Mouse (Mus musculus): Measurements from ENCODE around the gene Stxbp6. TPM values are rescaled to one million over a fixed set of nuclear protein-coding genes. Genes with fewer than 3 reads are reported as not detected.
A peak's percentile ranks its signal among the peaks of the same experiment; 100 is the strongest.
"Not testable (repeated sequence)": the region's sequence is repeated elsewhere in the genome, so short reads cannot be mapped to it uniquely, and the experiment has no call there.

The Stxbp6 gene
- polyA plus RNA-seq (2015; fragmentation: Nextera tagmentation; extraction: Ambion mirVana): 17.0 and 20.4 TPM in 2 replicates

GRCm38 (mm10) chr12:45074611-45075342, at the start of gene Stxbp6:
Gene Stxbp6, minus strand, starts transcription at chr12:45074709.
- 1% methylated on average over 20 of the region's 20 CpGs for WGBS
- no peaks in the 10 kb centered on the region for H3K9me3 ChIP-seq
- H3K9ac ChIP-seq: peak within 1 kb of the TSS; percentile 91
- H3K4me1 ChIP-seq: peaks cover 28% of the 10 kb centered on the region
- peaks cover 4% of the 10 kb centered on the region; the same call in 1 of the 2 replicates for H3K27me3 ChIP-seq
- peak within 1 kb of the TSS; percentile 93 for H3K4me2 ChIP-seq (replicated peaks)
- peak within 1 kb of the TSS; percentile 75 for H3K4me3 ChIP-seq
- H3K27ac ChIP-seq: peak within 1 kb of the TSS; percentile 92
- peak; percentile 42 for ATAC-seq (ENCODE audit: low FRiP score, low read depth)
- no peaks in the 10 kb centered on the region for H3K36me3 ChIP-seq

GRCm38 (mm10) chr12:45102954-45103353, 28.4 kb upstream of the Stxbp6 start:
- not testable (repeated sequence) for H3K9me3 ChIP-seq; H3K4me2 ChIP-seq (replicated peaks); H3K27ac ChIP-seq; H3K4me1 ChIP-seq; H3K36me3 ChIP-seq; H3K9ac ChIP-seq; ATAC-seq (ENCODE audit: low FRiP score, low read depth); H3K27me3 ChIP-seq; H3K4me3 ChIP-seq
- 84% methylated on average over 2 of the region's 2 CpGs for WGBS

- Histone ChIP-seq H3K27ac (no peak overlapping the region), H3K36me3 (no peaks in the 10 kb centered on the region), H3K9ac (no peak overlapping the region), H3K27me3 (no peaks in the 10 kb centered on the region), H3K4me2 (replicated peaks) (no peak overlapping the region), H3K4me1 (no peaks in the 10 kb centered on the region), H3K9me3 (no peaks in the 10 kb centered on the region), H3K4me3 (no peak overlapping the region)
- no peak for ATAC-seq (ENCODE audit: low FRiP score, low read depth)
- 66% methylated on average over 2 of the region's 2 CpGs for WGBS
These were observed 19.2 kb upstream of the Stxbp6 start for GRCm38 (mm10) chr12:45093732-45094131.

GRCm38 (mm10) chr12:45092444-45092843, 17.9 kb upstream of the Stxbp6 start:
- Histone ChIP-seq H3K36me3 (no peaks in the 10 kb centered on the region), H3K4me1 (no peaks in the 10 kb centered on the region), H3K4me2 (replicated peaks) (no peak overlapping the region), H3K9me3 (no peaks in the 10 kb centered on the region), H3K4me3 (no peak overlapping the region), H3K27me3 (no peaks in the 10 kb centered on the region), H3K9ac (no peak overlapping the region), H3K27ac (no peak overlapping the region)
- 79% methylated on average over 3 of the region's 3 CpGs for WGBS
- no peak for ATAC-seq (ENCODE audit: low FRiP score, low read depth)

- no peak overlapping the region for H3K27ac ChIP-seq
- WGBS: 74% methylated on average over 1 of the region's 1 CpGs
- no peaks in the 10 kb centered on the region for H3K9me3 ChIP-seq
These were observed 8.6 kb upstream of the Stxbp6 start for GRCm38 (mm10) chr12:45083145-45083475.

GRCm38 (mm10) chr12:45082379-45083144, 8.1 kb upstream of the Stxbp6 start:
- no peak overlapping the region for H3K9ac ChIP-seq
- no peak overlapping the region for H3K27ac ChIP-seq
- H3K9me3 ChIP-seq: no peaks in the 10 kb centered on the region
- H3K4me3 ChIP-seq: no peak overlapping the region
- no peaks in the 10 kb centered on the region for H3K27me3 ChIP-seq
- 87% methylated on average over 4 of the region's 4 CpGs for WGBS
- H3K4me2 ChIP-seq (replicated peaks): no peak overlapping the region
- H3K36me3 ChIP-seq: no peaks in the 10 kb centered on the region
- no peak for ATAC-seq (ENCODE audit: low FRiP score, low read depth)
- H3K4me1 ChIP-seq: no peaks in the 10 kb centered on the region

More at GRCm38 (mm10) chr12:45083145-45083475, 8.6 kb upstream of the Stxbp6 start:
- no peaks in the 10 kb centered on the region for H3K27me3 ChIP-seq
- H3K4me2 ChIP-seq (replicated peaks): no peak overlapping the region
- no peak for ATAC-seq (ENCODE audit: low FRiP score, low read depth)
- no peak overlapping the region for H3K4me3 ChIP-seq
- no peak overlapping the region for H3K9ac ChIP-seq
- H3K36me3 ChIP-seq: no peaks in the 10 kb centered on the region
- no peaks in the 10 kb centered on the region for H3K4me1 ChIP-seq

- Histone ChIP-seq H3K36me3 (no peaks in the 10 kb centered on the region), H3K27ac (no peak overlapping the region), H3K9ac (no peak overlapping the region), H3K27me3 (no peaks in the 10 kb centered on the region), H3K9me3 (no peaks in the 10 kb centered on the region), H3K4me3 (no peak overlapping the region), H3K4me2 (replicated peaks) (no peak overlapping the region), H3K4me1 (no peaks in the 10 kb centered on the region)
- WGBS: 47% methylated on average over 1 of the region's 1 CpGs
- ATAC-seq (ENCODE audit: low FRiP score, low read depth): no peak
These were observed 7.1 kb upstream of the Stxbp6 start for GRCm38 (mm10) chr12:45081617-45082016.

- H3K9me3 ChIP-seq: no peaks in the 10 kb centered on the region
- no peak overlapping the region for H3K9ac ChIP-seq
- ATAC-seq (ENCODE audit: low FRiP score, low read depth): no peak
- 0 out of 2 replicates have a peak, but pooled peaks cover under 1% of the 10 kb centered on the region for H3K4me1 ChIP-seq
- 54% methylated on average over 5 of the region's 5 CpGs for WGBS
- no peak overlapping the region for H3K4me3 ChIP-seq
- H3K27me3 ChIP-seq: no peaks in the 10 kb centered on the region
- H3K27ac ChIP-seq: no peak overlapping the region
- no peaks in the 10 kb centered on the region for H3K36me3 ChIP-seq
- no peak overlapping the region for H3K4me2 ChIP-seq (replicated peaks)
These were observed 6.2 kb upstream of the Stxbp6 start for GRCm38 (mm10) chr12:45080753-45081122.

GRCm38 (mm10) chr12:45080036-45080752, 5.7 kb upstream of the Stxbp6 start:
- ATAC-seq (ENCODE audit: low FRiP score, low read depth): no peak
- 76% methylated on average over 5 of the region's 5 CpGs for WGBS
- Histone ChIP-seq H3K27ac (no peak overlapping the region), H3K4me1 (peaks cover 6% of the 10 kb centered on the region; the same call in 1 of the 2 replicates), H3K4me2 (replicated peaks) (no peak overlapping the region), H3K36me3 (no peaks in the 10 kb centered on the region), H3K27me3 (no peaks in the 10 kb centered on the region), H3K9me3 (no peaks in the 10 kb centered on the region), H3K9ac (no peak overlapping the region), H3K4me3 (no peak overlapping the region)

- Histone ChIP-seq H3K4me2 (replicated peaks) (peak overlapping the region; percentile 93), H3K36me3 (no peaks in the 10 kb centered on the region), H3K9ac (no peak overlapping the region), H3K27ac (no peak overlapping the region), H3K9me3 (no peaks in the 10 kb centered on the region), H3K4me1 (peaks cover 28% of the 10 kb centered on the region), H3K4me3 (no peak overlapping the region), H3K27me3 (peaks cover 4% of the 10 kb centered on the region; the same call in 1 of the 2 replicates)
- 76% methylated on average over 11 of the region's 11 CpGs for WGBS
- no peak for ATAC-seq (ENCODE audit: low FRiP score, low read depth)
These were observed 1.1 kb upstream of the Stxbp6 start for GRCm38 (mm10) chr12:45075631-45076030.

- peak overlapping the region; percentile 93 for H3K4me2 ChIP-seq (replicated peaks)
- H3K4me3 ChIP-seq: peak overlapping the region; percentile 75
- H3K27me3 ChIP-seq: peaks cover 4% of the 10 kb centered on the region; the same call in 1 of the 2 replicates
- H3K9ac ChIP-seq: peak overlapping the region; percentile 91
- H3K36me3 ChIP-seq: no peaks in the 10 kb centered on the region
- ATAC-seq (ENCODE audit: low FRiP score, low read depth): peak; percentile 85
- WGBS: under 1% methylated on average over 49 of the region's 62 CpGs
- H3K27ac ChIP-seq: peak overlapping the region; percentile 92
- H3K4me1 ChIP-seq: peaks cover 28% of the 10 kb centered on the region
- H3K9me3 ChIP-seq: no peaks in the 10 kb centered on the region
These were observed 387 bp downstream of the Stxbp6 start for GRCm38 (mm10) chr12:45074042-45074601.

Measured in limb, embryonic 13.5 days (tissue).